Mouse (Mus musculus): ENCODE measurements at regions not wholly inside any gene's neighbourhood (a gene's known extent, or its start where the extent isn't known, plus 50 kb on each side); places are given as distances from the start of the nearest gene placed in this dataset.
"Not testable (repeated sequence)": the region's sequence is repeated elsewhere in the genome, so short reads cannot be mapped to it uniquely, and the experiment has no call there.

DNA sequence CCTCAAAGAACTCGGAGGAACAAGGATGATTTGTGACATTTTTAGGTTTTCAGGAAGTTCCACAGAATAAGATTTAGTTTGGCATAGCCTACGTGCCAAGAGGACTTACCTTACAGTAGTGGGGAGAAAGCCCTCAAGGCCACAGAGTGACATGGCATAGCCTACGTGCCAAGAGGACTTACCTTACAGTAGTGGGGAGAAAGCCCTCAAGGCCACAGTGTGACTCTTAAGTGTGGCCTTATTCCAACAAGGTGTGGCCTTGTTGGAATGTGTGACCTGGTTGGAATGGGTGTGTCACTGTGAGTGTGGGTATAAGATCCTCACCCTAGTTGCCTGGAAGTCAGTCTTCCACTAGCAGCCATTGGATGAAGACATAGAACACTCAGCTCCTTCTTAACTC, 206.7 kb downstream of the Diras2 start:
- TF ChIP-seq EP300 (optimal IDR thresholded peaks at IDR 0.05); CTCF (IDR thresholded peaks at IDR 0.05; ENCODE audit: low read depth): not testable (repeated sequence)
